Mouse (Mus musculus) heart, embryonic 14.5 days (tissue): ENCODE measurements around the gene Sp9. TPM values are rescaled to one million over a fixed set of nuclear protein-coding genes. Genes with fewer than 3 reads are reported as not detected.

Experiments
- ATAC-seq: fragments of 200-750 bp; cut with Nextera tagmentation; 2 replicates; pipeline ENCODE4 v1.8.0; 2017; ENCODE audit warnings: low read depth, moderate TSS enrichment; ENCODE audit not compliant: insufficient number of reproducible peaks, insufficient read depth, low FRiP score
- H3K27ac ChIP-seq, 2 experiments: fragments of 200-500 bp in 1 of 2; fragments of 300-500 bp in 1 of 2; sonication (generic) in 1 of 2; replicated peaks in 1 of 2; 2 replicates each; pipeline ENCODE4 v1.5.1; 2012 to 2014; ENCODE audit warnings: low read depth in 2 of 2, low read length in 2 of 2, control low read depth in 1 of 2, mild to moderate bottlenecking in 1 of 2, mixed read lengths in 1 of 2; ENCODE audit not compliant: control insufficient read depth in 1 of 2, insufficient read depth in 1 of 2
- H3K27me3 ChIP-seq: fragments of 300-500 bp; sonication (generic); 2 replicates; pipeline ENCODE4 v1.6.1; 2014; ENCODE audit warnings: mild to moderate bottlenecking, low read length, control low read depth; ENCODE audit not compliant: control insufficient read depth, insufficient read depth
- H3K36me3 ChIP-seq: fragments of 300-500 bp; sonication (generic); 2 replicates; pipeline ENCODE4 v1.6.1; 2014; ENCODE audit warnings: mild to moderate bottlenecking, control low read depth, low read length, mixed read lengths; ENCODE audit not compliant: control insufficient read depth, insufficient read depth
- H3K4me1 ChIP-seq, 2 experiments: fragments of 200-500 bp in 1 of 2; fragments of 300-500 bp in 1 of 2; sonication (generic) in 1 of 2; 2 replicates each; pipeline ENCODE4 v1.6.1; 2012 to 2014; ENCODE audit warnings: low read length in 2 of 2, control low read depth in 1 of 2, mixed read lengths in 1 of 2; ENCODE audit not compliant: control insufficient read depth in 2 of 2, insufficient read depth in 2 of 2
- H3K4me2 ChIP-seq: fragments of 300-500 bp; sonication (generic); 2 replicates; pipeline ENCODE4 v1.6.1; 2014; ENCODE audit warnings: mild to moderate bottlenecking, low read length
- H3K4me3 ChIP-seq, 2 experiments: fragments of 200-500 bp in 1 of 2; fragments of 300-500 bp in 1 of 2; sonication (generic) in 1 of 2; 2 replicates each; pipeline ENCODE4 v1.5.1; 2012 to 2014; ENCODE audit warnings: low read length in 2 of 2, mild to moderate bottlenecking in 2 of 2, control low read depth in 1 of 2, low read depth in 1 of 2, moderate library complexity in 1 of 2; ENCODE audit not compliant: control insufficient read depth in 1 of 2, insufficient read depth in 1 of 2
- H3K9ac ChIP-seq: fragments of 300-500 bp; sonication (generic); 2 replicates; pipeline ENCODE4 v1.6.1; 2014; ENCODE audit warnings: mild to moderate bottlenecking, low read length
- H3K9me3 ChIP-seq: fragments of 300-500 bp; sonication (generic); 2 replicates; pipeline ENCODE4 v1.6.1; 2016; ENCODE audit warnings: low read length, control low read depth; ENCODE audit not compliant: control insufficient read depth
- WGBS: fragments of 180-500 bp; shearing (Covaris S2); extraction: QIAGEN DNeasy Blood & Tissue Kit; methylation state at CpG from one replicate; pipeline ENCODE4 v1.1.7; 2014; 5-methylcytosine and 5-hydroxymethylcytosine counted together
- polyA plus RNA-seq: library from polyadenylated mRNA; unstranded; fragments of >200 nt; fragmentation: Nextera tagmentation; extraction: Ambion mirVana; gene quantifications from 2 replicates; pipeline ENCODE4 v1.2.1, GENCODE M21; 2014

Gene Sp9
- polyA plus RNA-seq, 1 experiment from 2014 or later: not detected

DNA sequence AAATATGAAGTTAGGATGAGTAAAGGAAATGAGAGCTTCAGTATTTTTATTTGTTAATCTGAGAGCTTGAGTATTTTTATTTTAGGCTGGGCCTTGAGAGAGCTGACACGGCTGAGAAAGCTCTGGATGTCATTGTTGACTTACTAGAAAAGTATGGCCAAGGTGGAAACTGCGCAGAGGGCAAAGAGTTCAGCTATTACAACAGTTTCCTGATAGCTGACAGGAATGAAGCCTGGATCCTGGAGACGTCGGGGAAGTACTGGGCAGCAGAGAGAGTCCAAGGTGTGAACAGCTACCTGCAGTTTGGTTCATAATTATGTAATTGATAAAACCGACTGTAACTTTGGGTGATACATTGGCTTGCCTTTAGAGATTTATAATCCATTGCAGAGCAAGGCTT is 47.5 kb downstream of the Sp9 start:
- no peak overlapping the region for H3K4me2 ChIP-seq
- no peak overlapping the region for H3K9ac ChIP-seq
- no peaks in the 10 kb centered on the region for H3K4me1 ChIP-seq
- no peaks in the 10 kb centered on the region for H3K9me3 ChIP-seq
- no peak overlapping the region for H3K4me3 ChIP-seq
- H3K27ac ChIP-seq: no peak overlapping the region
- no peaks in the 10 kb centered on the region for H3K27me3 ChIP-seq
- peaks cover 22% of the 10 kb centered on the region for H3K36me3 ChIP-seq
- ATAC-seq: no peak
- 76% methylated on average over 5 of the region's 5 CpGs for WGBS

DNA sequence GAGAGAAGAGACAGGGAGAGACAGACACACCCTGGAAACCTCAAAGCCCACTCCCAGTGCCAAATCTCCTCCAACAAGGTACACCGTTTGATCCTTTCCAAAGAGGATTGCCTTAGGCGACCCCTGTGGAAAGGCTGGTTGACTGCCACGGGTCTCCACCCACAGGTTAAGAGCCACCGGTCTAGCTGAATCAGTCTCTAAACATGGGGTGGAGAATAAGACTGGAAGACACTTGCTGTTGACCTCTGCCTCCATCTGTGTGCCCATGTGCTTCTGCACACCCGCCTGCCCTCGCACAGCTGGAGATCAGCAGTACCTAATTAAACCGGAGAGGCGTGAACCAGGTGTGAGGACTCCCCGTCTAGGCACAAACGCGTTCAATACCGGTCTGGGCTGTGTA is 51.3 kb downstream of the Sp9 start:
- Histone ChIP-seq H3K9ac (no peak overlapping the region), H3K9me3 (no peaks in the 10 kb centered on the region), H3K27me3 (no peaks in the 10 kb centered on the region), H3K4me2 (no peak overlapping the region), H3K4me3 (no peak overlapping the region), H3K4me1 (no peaks in the 10 kb centered on the region), H3K36me3 (peaks cover 16% of the 10 kb centered on the region), H3K27ac (no peak overlapping the region)
- WGBS: 55% methylated on average over 12 of the region's 12 CpGs
- no peak for ATAC-seq

- H3K27me3 ChIP-seq: no peaks in the 10 kb centered on the region
- H3K9me3 ChIP-seq: no peaks in the 10 kb centered on the region
- H3K9ac ChIP-seq: no peak overlapping the region
- H3K36me3 ChIP-seq: peaks cover 7% of the 10 kb centered on the region; the same call in 1 of the 2 replicates
- H3K4me3 ChIP-seq: no peak overlapping the region
- no peak for ATAC-seq
- H3K4me2 ChIP-seq: no peak overlapping the region
- no peaks in the 10 kb centered on the region for H3K4me1 ChIP-seq
- WGBS: 92% methylated on average over 5 of the region's 5 CpGs
- no peak overlapping the region for H3K27ac ChIP-seq
Measured at GRCm38 (mm10) chr2:73325871-73326270, 54.1 kb downstream of the Sp9 start.

Other genes starting within 250 kb of the Sp9 start
- gene Ola1, start 53.0 kb upstream of the Sp9 start, polyA plus RNA-seq: 62.7 and 67.6 TPM in 2 replicates
- 13.7 and 14.3 TPM in 2 replicates for gene Scrn3, start 40.7 kb downstream of the Sp9 start, polyA plus RNA-seq
- gene Cir1, start 40.8 kb downstream of the Sp9 start, polyA plus RNA-seq: 15.4 and 19.0 TPM in 2 replicates
- gene Gpr155, start 114.6 kb downstream of the Sp9 start, polyA plus RNA-seq: 6.0 and 6.9 TPM in 2 replicates